Mouse (Mus musculus) limb, embryonic 14.5 days (tissue): Measurements from ENCODE around the gene Kmt2d. TPM values are rescaled to one million over a fixed set of nuclear protein-coding genes. Genes with fewer than 3 reads are reported as not detected.
"Not testable (repeated sequence)": the region's sequence is repeated elsewhere in the genome, so short reads cannot be mapped to it uniquely, and the experiment has no call there.

Experiments
- ATAC-seq: fragments of 200-750 bp; cut with Nextera tagmentation; 2 replicates; pipeline ENCODE4 v1.8.0; 2017; ENCODE audit warnings: low read depth, moderate number of reproducible peaks, moderate TSS enrichment; ENCODE audit not compliant: low FRiP score
- DNase-seq: peaks from one replicate; pipeline ENCODE4 v3.0.0-alpha.2; 2015; ENCODE audit warnings: low spot score
- H3K27ac ChIP-seq: fragments of 300-500 bp; sonication (generic); replicated peaks from 2 replicates; pipeline ENCODE4 v1.5.1; 2014; ENCODE audit warnings: low read depth, mild to moderate bottlenecking, low read length, moderate library complexity, mixed read lengths
- H3K27me3 ChIP-seq: fragments of 300-500 bp; sonication (generic); 2 replicates; pipeline ENCODE4 v1.6.1; 2014; ENCODE audit warnings: low read length, mixed read lengths; ENCODE audit not compliant: control insufficient read depth, insufficient read depth
- H3K36me3 ChIP-seq: fragments of 300-500 bp; sonication (generic); 2 replicates; pipeline ENCODE4 v1.6.1; 2014; ENCODE audit warnings: mild to moderate bottlenecking, low read length, moderate library complexity, mixed read lengths; ENCODE audit not compliant: control insufficient read depth, insufficient read depth
- H3K4me1 ChIP-seq: fragments of 300-500 bp; sonication (generic); 2 replicates; pipeline ENCODE4 v1.6.1; 2014; ENCODE audit warnings: antibody characterized with exemption, low read length, mixed read lengths; ENCODE audit not compliant: control insufficient read depth, insufficient read depth
- H3K4me2 ChIP-seq: fragments of 300-500 bp; sonication (generic); replicated peaks from 2 replicates; pipeline ENCODE4 v1.6.1; 2014; ENCODE audit warnings: low read depth, mild to moderate bottlenecking, low read length, moderate library complexity; ENCODE audit not compliant: severe bottlenecking
- H3K4me3 ChIP-seq: fragments of 300-500 bp; sonication (generic); replicated peaks from 2 replicates; pipeline ENCODE4 v1.5.1; 2014; ENCODE audit warnings: low read length
- H3K9ac ChIP-seq: fragments of 300-500 bp; sonication (generic); 2 replicates; pipeline ENCODE4 v1.6.1; 2014; ENCODE audit warnings: mild to moderate bottlenecking, low read depth, low read length, moderate library complexity; ENCODE audit not compliant: severe bottlenecking
- H3K9me3 ChIP-seq: fragments of 300-500 bp; sonication (generic); 2 replicates; pipeline ENCODE4 v1.6.1; 2016; ENCODE audit warnings: low read length; ENCODE audit not compliant: control insufficient read depth
- POLR2A ChIP-seq: fragments of 200-500 bp; IDR thresholded peaks from 2 replicates; pipeline ENCODE4 v1.8.0; 2012; ENCODE audit warnings: inconsistent platforms, mild to moderate bottlenecking, moderate library complexity, borderline replicate concordance; ENCODE audit not compliant: insufficient read depth, insufficient read length; ENCODE audit errors: extremely low read depth
- WGBS: fragments of 180-500 bp; shearing (Covaris S2); extraction: QIAGEN DNeasy Blood & Tissue Kit; methylation state at CpG from one replicate; pipeline ENCODE4 v1.1.7; 2014; 5-methylcytosine and 5-hydroxymethylcytosine counted together
- polyA plus RNA-seq, 2 experiments: library from polyadenylated mRNA; depleted of rRNA in 1 of 2; stranded (reverse) in 1 of 2; unstranded in 1 of 2; fragments of >200 nt; fragmentation: Nextera tagmentation in 1 of 2; extraction: Ambion mirVana in 1 of 2; gene quantifications; 2 replicates each; pipeline versions ENCODE4 v1.2.1 to v1.2.3; 2012 to 2014

Kmt2d gene
- polyA plus RNA-seq, 2 experiments, result 16.7 to 27.1 TPM

DNA sequence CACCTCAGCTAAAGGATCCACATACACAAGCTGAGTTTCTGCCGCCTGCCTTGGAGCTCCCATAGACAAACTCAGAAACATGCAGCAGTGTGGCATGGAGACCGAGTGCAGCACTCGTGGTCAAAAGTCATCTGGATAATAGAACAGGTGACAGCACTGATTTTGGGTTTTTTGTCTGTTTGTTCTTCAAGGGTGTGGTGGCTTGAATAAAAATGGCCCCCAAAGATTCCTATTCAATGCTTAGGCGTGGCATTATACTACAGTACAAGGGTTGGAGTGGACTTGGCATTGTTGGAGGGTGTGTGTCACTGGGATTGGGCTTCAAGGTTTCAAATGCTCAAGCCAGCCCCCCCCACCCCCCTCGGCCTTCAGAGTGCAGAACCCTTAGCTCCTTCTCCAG is 48.9 kb downstream of the Kmt2d start:
- Histone ChIP-seq H3K4me2 (no peak overlapping the region), H3K4me3 (no peak overlapping the region), H3K4me1 (no peaks in the 10 kb centered on the region), H3K9ac (no peak overlapping the region), H3K27ac (no peak overlapping the region), H3K36me3 (peaks cover 51% of the 10 kb centered on the region), H3K27me3 (no peaks in the 10 kb centered on the region), H3K9me3 (no peaks in the 10 kb centered on the region)
- no peak for TF ChIP-seq POLR2A
- WGBS, result 92% methylated on average over 5 of the region's 5 CpGs
- ATAC-seq, result no peak
- no peak for DNase-seq

DNA sequence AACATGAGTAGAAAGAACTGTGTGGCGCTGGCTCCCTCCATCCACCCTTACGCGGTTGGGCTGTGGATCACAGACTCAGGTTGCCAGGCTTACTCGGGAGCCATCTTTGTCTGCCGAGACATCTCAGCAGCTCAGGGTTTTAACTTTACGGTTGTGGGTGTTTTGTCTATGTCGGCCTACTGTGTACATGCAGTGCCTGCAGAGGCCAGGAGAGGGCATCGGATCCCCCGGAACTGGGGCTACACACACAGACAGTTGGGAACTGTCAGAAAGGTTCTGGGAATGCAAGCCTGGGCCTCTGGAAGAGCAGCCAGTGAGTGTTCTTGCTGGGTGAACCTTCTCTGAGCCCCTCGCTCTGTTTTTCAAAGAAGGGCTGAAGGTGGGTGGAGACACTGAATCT is 49.6 kb downstream of the Kmt2d start:
- Histone ChIP-seq H3K4me1 (no peaks in the 10 kb centered on the region), H3K4me3 (no peak overlapping the region), H3K9me3 (no peaks in the 10 kb centered on the region), H3K27ac (no peak overlapping the region), H3K27me3 (no peaks in the 10 kb centered on the region), H3K4me2 (no peak overlapping the region), H3K36me3 (peaks cover 57% of the 10 kb centered on the region), H3K9ac (no peak overlapping the region)
- no peak for DNase-seq
- WGBS, result 35% methylated on average over 10 of the region's 10 CpGs
- TF ChIP-seq POLR2A, result no peak
- ATAC-seq, result no peak

DNA sequence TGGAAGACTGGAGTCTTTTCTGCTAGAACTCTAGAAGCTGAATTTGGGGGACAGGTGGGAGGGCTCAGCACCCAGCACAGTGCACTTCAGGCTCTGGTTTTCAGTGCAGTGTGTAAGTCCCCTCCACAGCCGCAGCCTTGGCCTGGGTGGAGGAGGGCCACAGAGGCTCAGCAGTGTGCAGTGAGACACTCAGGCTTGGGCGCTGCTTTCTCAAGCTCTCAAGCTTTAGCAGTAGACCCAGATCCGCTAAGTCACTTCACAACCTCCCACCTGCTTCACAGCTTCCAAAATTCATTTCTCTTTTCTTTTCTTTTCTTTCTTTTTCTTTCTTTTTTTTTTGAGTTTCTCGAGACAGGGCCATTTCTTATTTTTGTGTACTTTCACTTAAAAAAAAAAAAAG is 50.1 kb downstream of the Kmt2d start:
- DNase-seq (no peak), ATAC-seq (no peak)
- H3K36me3 ChIP-seq, result peaks cover 58% of the 10 kb centered on the region
- no peak overlapping the region for H3K9ac ChIP-seq
- no peak overlapping the region for H3K4me2 ChIP-seq
- no peak overlapping the region for H3K27ac ChIP-seq
- H3K4me1 ChIP-seq, result no peaks in the 10 kb centered on the region
- TF ChIP-seq POLR2A, result no peak
- H3K4me3 ChIP-seq, result no peak overlapping the region
- 88% methylated on average over 4 of the region's 4 CpGs for WGBS
- H3K9me3 ChIP-seq, result no peaks in the 10 kb centered on the region
- no peaks in the 10 kb centered on the region for H3K27me3 ChIP-seq

DNA sequence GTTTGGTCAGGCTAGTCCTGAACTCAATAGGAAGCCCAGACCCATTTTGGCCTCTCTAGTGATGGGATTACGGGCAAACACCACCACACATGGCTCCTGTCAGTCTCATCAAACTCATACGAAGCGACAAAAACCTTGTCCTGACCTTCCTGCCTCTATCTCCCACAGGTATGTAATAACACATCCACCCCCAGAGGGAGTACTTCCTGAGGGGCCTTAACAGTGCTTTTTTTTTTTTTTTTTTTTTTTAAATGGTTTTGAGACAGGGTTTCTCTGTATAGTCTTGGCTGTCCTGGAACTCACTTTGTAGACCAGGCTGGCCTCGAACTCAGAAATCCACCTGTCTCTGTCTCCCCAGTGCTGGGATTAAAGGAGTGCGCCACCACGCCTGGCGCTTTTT is 52.8 kb downstream of the Kmt2d start:
- no peak overlapping the region for H3K27ac ChIP-seq
- DNase-seq (no peak), ATAC-seq (no peak)
- H3K4me2 ChIP-seq, result no peak overlapping the region
- no peaks in the 10 kb centered on the region for H3K9me3 ChIP-seq
- no peak overlapping the region for H3K4me3 ChIP-seq
- H3K4me1 ChIP-seq, result no peaks in the 10 kb centered on the region
- TF ChIP-seq POLR2A, result no peak
- H3K27me3 ChIP-seq, result no peaks in the 10 kb centered on the region
- H3K9ac ChIP-seq, result no peak overlapping the region
- H3K36me3 ChIP-seq, result peaks cover 59% of the 10 kb centered on the region
- 90% methylated on average over 7 of the region's 7 CpGs for WGBS

DNA sequence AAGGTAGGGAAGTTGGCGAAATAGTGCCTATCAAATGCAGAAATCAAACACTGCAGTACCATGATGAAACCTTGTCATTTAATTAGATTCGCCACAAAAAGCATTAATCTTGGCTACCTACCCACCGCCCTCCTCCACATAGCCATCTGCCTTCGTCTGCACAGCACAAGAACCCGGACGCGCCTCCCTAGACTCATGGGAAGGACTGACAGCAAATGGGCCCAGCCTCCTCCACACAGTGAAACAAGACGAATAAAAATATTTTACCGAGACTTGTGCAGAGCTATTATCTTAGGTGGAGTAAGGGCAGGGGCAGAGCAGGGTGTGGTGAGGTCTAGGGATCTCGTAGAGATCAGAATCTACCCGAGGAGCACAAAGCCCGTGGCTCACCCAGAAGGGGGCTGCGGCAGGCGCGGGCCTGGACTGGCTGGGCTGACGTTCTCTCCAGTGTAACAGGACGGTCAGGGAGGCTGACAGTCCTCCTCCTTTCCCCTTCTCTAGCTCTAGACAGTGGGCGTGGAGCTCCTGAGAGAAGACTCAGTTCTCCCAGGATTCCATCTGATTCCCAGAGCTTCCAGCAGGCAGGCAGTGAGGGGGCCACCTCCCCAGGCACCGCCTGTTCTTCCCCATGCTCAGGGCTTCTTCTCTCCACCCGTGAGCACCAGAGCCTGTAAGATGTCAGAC is 58.1 kb downstream of the Kmt2d start:
- Histone ChIP-seq H3K4me1 (peaks cover 5% of the 10 kb centered on the region), H3K4me2 (no peak overlapping the region), H3K9ac (no peak overlapping the region), H3K4me3 (no peak overlapping the region), H3K27me3 (peaks cover 27% of the 10 kb centered on the region), H3K27ac (no peak overlapping the region), H3K9me3 (no peaks in the 10 kb centered on the region), H3K36me3 (peaks cover 45% of the 10 kb centered on the region)
- 91% methylated on average over 20 of the region's 20 CpGs for WGBS
- DNase-seq (no peak), ATAC-seq (no peak)
- no peak for TF ChIP-seq POLR2A

DNA sequence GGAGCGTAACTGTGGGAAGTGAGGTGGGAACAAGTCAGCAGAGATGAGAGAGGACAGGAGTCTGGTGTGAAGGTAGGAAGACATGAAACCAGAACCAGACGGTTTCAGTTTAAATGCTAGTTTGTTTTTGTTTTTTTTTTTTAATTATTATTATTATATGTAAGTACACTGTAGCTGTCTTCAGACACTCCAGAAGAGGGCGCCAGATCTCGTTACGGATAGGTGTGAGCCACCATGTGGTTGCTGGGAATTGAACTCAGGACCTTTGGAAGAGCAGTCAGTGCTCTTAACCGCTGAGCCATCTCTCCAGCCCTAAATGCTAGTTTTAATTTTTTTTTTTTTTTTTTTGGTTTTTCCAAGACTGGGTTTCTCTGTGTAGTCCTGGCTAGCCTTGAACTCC is 60.8 kb downstream of the Kmt2d start:
- not testable (repeated sequence) for DNase-seq, H3K9ac ChIP-seq, H3K4me3 ChIP-seq, H3K9me3 ChIP-seq, H3K4me2 ChIP-seq, H3K27ac ChIP-seq, ATAC-seq
- WGBS, result 74% methylated on average over 6 of the region's 6 CpGs
- H3K4me1 ChIP-seq, result peaks cover 21% of the 10 kb centered on the region
- peaks cover 31% of the 10 kb centered on the region for H3K36me3 ChIP-seq
- peaks cover 54% of the 10 kb centered on the region for H3K27me3 ChIP-seq
